Mouse (Mus musculus): Measurements from ENCODE around the gene Olfr435.
"Not testable (repeated sequence)": the region's sequence is repeated elsewhere in the genome, so short reads cannot be mapped to it uniquely, and the experiment has no call there.

Gene Olfr435

DNA sequence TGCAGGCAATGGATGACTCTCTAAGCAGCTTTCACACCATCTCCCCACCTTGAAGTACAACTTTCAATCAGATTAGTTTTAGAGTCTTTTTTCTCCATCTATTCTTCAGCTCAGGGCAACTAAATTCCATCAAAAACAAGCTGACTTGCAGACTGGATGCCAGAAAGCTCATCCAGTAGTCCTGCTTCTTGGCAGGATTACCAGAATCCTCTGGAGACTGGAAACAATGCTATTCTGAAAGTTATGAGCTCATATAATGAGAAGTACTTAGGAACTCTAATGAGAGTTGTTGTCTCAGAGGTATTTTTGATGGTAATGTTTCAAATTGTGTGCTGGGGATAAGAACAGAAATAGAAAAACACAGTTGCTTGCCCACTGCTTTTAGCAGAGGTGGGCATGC, at the start of gene Olfr435:
Olfr435 (plus strand) TSS at position 366 of the 400 bp plus-strand sequence.
- DNase-seq (ENCODE audit: low spot score in 2 of 2): no peak

GRCm38 (mm10) chr6:43159502-43159901, 37.4 kb upstream of the Olfr435 start:
- DNase-seq (ENCODE audit: low spot score in 2 of 2): no peak

DNA sequence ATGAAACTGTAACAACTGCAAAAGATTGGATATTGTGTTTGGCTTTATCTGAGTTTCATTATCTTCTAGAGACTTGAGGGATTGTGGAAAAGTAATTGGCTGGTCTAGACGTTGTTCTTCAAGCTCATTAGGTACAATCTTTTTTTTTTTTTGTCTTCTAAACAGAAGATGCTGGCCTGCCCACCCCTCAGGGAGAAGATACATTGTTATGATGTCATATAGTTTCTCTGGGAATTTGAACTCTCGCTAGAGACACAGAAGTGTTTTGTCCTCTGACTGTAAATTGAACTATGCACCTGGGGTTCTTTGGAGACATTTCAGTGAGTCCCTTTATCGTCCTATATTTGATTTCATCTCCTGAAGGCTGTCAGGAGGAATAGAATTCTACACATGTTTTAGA, 34.0 kb upstream of the Olfr435 start, which contains the start of gene Olfr437:
Olfr437 (plus strand) TSS at position 301 of the 400 bp plus-strand sequence.
- no peak for DNase-seq (ENCODE audit: low spot score in 2 of 2)

GRCm38 (mm10) chr6:43167246-43167645, 29.7 kb upstream of the Olfr435 start:
- no peak for DNase-seq (ENCODE audit: low spot score in 2 of 2)

- DNase-seq (ENCODE audit: low spot score in 2 of 2): no peak
Observed at GRCm38 (mm10) chr6:43171840-43172239, 25.1 kb upstream of the Olfr435 start, which contains the start of gene Olfr13. Olfr13 (plus strand) TSS chr6:43172140.

GRCm38 (mm10) chr6:43178129-43178528, 18.8 kb upstream of the Olfr435 start:
- DNase-seq (ENCODE audit: low spot score in 2 of 2): no peak

- DNase-seq (ENCODE audit: low spot score in 2 of 2): no peak
Observed at GRCm38 (mm10) chr6:43178584-43179501, 18.1 kb upstream of the Olfr435 start.

DNA sequence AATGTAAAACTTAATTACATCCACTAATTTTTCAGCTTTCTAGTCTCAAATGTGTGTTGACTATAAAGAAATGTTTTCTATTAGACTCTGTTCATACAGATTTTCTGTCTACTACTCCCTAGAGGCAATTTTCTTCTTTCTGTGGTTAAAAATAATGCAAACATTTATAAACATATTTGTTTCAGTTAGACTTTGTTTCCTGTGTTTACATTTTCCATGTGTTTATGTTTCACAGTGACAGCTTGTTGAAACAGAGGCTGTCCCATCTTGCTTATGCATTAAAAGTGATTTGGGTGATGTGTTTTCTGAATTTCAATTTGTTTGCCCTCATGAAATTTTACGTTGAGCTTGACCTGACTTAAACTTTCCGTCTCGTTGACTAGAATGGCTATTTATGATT, 6.0 kb upstream of the Olfr435 start:
- DNase-seq (ENCODE audit: low spot score in 2 of 2): no peak

DNA sequence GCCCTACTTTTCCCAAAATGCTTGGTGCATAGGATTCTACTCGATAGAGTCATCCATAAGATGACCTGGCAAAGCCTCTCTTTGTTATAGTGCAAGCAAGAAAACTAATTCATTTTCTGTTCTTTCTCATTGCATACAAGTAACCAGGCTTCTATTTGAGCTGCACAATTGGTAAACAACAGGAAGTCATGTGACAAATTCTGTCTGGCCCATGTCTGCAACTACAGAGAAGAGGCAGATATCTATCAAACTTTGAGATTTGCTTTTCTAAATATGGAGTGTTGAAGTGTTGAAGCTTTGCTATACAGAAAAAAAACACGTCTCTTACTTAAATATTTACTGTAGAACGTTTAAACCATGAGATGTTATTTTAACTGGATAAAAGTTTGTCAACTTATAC, 1.1 kb downstream of the Olfr435 start:
- no peak for DNase-seq (ENCODE audit: low spot score in 2 of 2)

GRCm38 (mm10) chr6:43202786-43203185, 5.8 kb downstream of the Olfr435 start:
- DNase-seq (ENCODE audit: low spot score in 2 of 2): no peak

- DNase-seq (ENCODE audit: low spot score in 2 of 2): no peak
Observed at GRCm38 (mm10) chr6:43205355-43205754, 8.4 kb downstream of the Olfr435 start.

- DNase-seq (ENCODE audit: low spot score in 2 of 2): not testable (repeated sequence)
Observed at GRCm38 (mm10) chr6:43212873-43213272, 15.9 kb downstream of the Olfr435 start, which contains the start of gene Olfr434. Olfr434 (plus strand) TSS chr6:43213021.

DNA sequence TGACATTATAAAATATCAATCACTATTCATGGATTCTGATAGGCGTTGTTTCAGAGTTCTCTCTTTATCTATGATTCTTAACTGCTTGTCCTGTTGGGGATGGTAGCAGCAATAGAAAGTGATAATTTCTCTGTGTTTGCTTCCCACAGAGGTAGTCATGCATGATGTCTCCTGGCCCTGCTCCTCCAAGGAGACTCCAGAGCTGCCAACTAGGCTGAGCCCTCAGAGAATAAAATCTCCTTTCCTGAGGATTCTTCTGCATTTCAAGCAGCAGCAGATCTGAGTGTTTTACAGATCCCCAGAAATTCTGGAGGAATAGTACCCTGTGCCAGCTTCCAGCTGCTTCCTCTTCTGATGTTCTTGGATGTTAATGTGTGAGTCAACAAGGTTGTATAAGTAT, 34.3 kb downstream of the Olfr435 start, which contains the start of gene Olfr47:
Olfr47 (plus strand) TSS at position 275 of the 400 bp plus-strand sequence.
- not testable (repeated sequence) for DNase-seq (ENCODE audit: low spot score in 2 of 2)

- no peak for DNase-seq (ENCODE audit: low spot score in 2 of 2)
Observed at GRCm38 (mm10) chr6:43242061-43242460, 45.1 kb downstream of the Olfr435 start.

- no peak for DNase-seq (ENCODE audit: low spot score in 2 of 2)
Observed at GRCm38 (mm10) chr6:43247396-43247795, 50.5 kb downstream of the Olfr435 start.

GRCm38 (mm10) chr6:43252994-43253393, 56.0 kb downstream of the Olfr435 start:
- no peak for DNase-seq (ENCODE audit: low spot score in 2 of 2)
